Mouse (Mus musculus) spleen, adult 2 months (tissue): ENCODE measurements around the gene Ablim1. TPM values are rescaled to one million over a fixed set of nuclear protein-coding genes. Genes with fewer than 3 reads are reported as not detected.

Experiments
- DNase-seq, 2 experiments: peaks; one replicate each; pipeline versions ENCODE4 v3.0.0 to v3.0.0-alpha.2; 2012 to 2021; ENCODE audit warnings: low spot score in 2 of 2, low read depth in 1 of 2
- H3K27ac ChIP-seq: fragments of 200-500 bp; 2 replicates; pipeline ENCODE4 v1.5.1; 2012; ENCODE audit warnings: low read length, inconsistent platforms; ENCODE audit not compliant: insufficient read depth
- H3K27me3 ChIP-seq: fragments of 200-500 bp; 2 replicates; pipeline ENCODE4 v1.6.1; 2012; ENCODE audit warnings: mild to moderate bottlenecking, moderate library complexity, low read length, inconsistent platforms; ENCODE audit not compliant: control insufficient read depth, insufficient read depth
- H3K36me3 ChIP-seq: fragments of 200-500 bp; 2 replicates; pipeline ENCODE4 v1.6.1; 2012; ENCODE audit warnings: mild to moderate bottlenecking, low read length, inconsistent platforms; ENCODE audit not compliant: control insufficient read depth, insufficient read depth
- H3K4me1 ChIP-seq: fragments of 200-500 bp; 2 replicates; pipeline ENCODE4 v1.6.1; 2011; ENCODE audit warnings: inconsistent platforms; ENCODE audit not compliant: control insufficient read depth, insufficient read depth, insufficient read length
- H3K4me3 ChIP-seq: fragments of 200-500 bp; 2 replicates; pipeline ENCODE4 v1.5.1; 2011; ENCODE audit warnings: mild to moderate bottlenecking, inconsistent platforms; ENCODE audit not compliant: insufficient read depth, insufficient read length; ENCODE audit errors: extremely low read depth
- CTCF ChIP-seq: fragments of 200-500 bp; IDR thresholded peaks from 2 replicates; pipeline ENCODE4 v1.5.1; 2011; ENCODE audit warnings: mild to moderate bottlenecking, inconsistent platforms; ENCODE audit not compliant: insufficient read depth, insufficient read length, insufficient replicate concordance; ENCODE audit errors: extremely low read depth
- POLR2A ChIP-seq: fragments of 200-500 bp; IDR thresholded peaks from 2 replicates; pipeline ENCODE4 v1.6.1; 2011; ENCODE audit warnings: low read depth, low read length, inconsistent platforms
- WGBS: fragments of 180-500 bp; shearing (Covaris S2); methylation state at CpG from one replicate; pipeline ENCODE4 v1.1.7; 2018; 5-methylcytosine and 5-hydroxymethylcytosine counted together
- polyA plus RNA-seq: library from polyadenylated mRNA; depleted of rRNA; stranded (reverse); fragments of >200 nt; gene quantifications from 2 replicates; pipeline ENCODE4 v1.2.3, GENCODE M21; 2012

The Ablim1 gene
- polyA plus RNA-seq, 1 experiment: 53.8 TPM

GRCm38 (mm10) chr19:57073450-57073849 lies 241.3 kb downstream of the Ablim1 start:
- H3K4me3 ChIP-seq: no peak overlapping the region
- WGBS: 41% methylated on average over 4 of the region's 4 CpGs
- no peak for TF ChIP-seq POLR2A
- no peak for TF ChIP-seq CTCF
- DNase-seq: no peak
- peaks cover 24% of the 10 kb centered on the region; the same call in 1 of the 2 replicates for H3K4me1 ChIP-seq
- peaks cover 20% of the 10 kb centered on the region for H3K36me3 ChIP-seq
- H3K27ac ChIP-seq: peak overlapping the region; percentile 95
- H3K27me3 ChIP-seq: no peaks in the 10 kb centered on the region

GRCm38 (mm10) chr19:57072756-57073155 lies 242.0 kb downstream of the Ablim1 start:
- peaks cover 20% of the 10 kb centered on the region for H3K36me3 ChIP-seq
- H3K27ac ChIP-seq: peak overlapping the region; percentile 95
- TF ChIP-seq CTCF (no peak), POLR2A (no peak)
- WGBS: 3% methylated on average over 3 of the region's 3 CpGs
- peak; percentile 44 to 50 for DNase-seq
- no peak overlapping the region for H3K4me3 ChIP-seq
- H3K27me3 ChIP-seq: no peaks in the 10 kb centered on the region
- peaks cover 24% of the 10 kb centered on the region; the same call in 1 of the 2 replicates for H3K4me1 ChIP-seq

- Histone ChIP-seq H3K36me3 (peaks cover 38% of the 10 kb centered on the region), H3K27me3 (no peaks in the 10 kb centered on the region), H3K27ac (no peak overlapping the region), H3K4me3 (no peak overlapping the region), H3K4me1 (peaks cover 12% of the 10 kb centered on the region; the same call in 1 of the 2 replicates)
- WGBS: 91% methylated on average over 9 of the region's 9 CpGs
- DNase-seq: no peak
- TF ChIP-seq CTCF (no peak), POLR2A (no peak)
Measured at GRCm38 (mm10) chr19:57067108-57067613, 247.6 kb downstream of the Ablim1 start.

- H3K36me3 ChIP-seq: peaks cover 41% of the 10 kb centered on the region
- TF ChIP-seq CTCF (peak; percentile 52; the same call in 1 of the 2 replicates), POLR2A (no peak)
- H3K27ac ChIP-seq: no peak overlapping the region
- DNase-seq: peak; percentile 46 to 68
- H3K4me3 ChIP-seq: no peak overlapping the region
- H3K4me1 ChIP-seq: peaks cover 9% of the 10 kb centered on the region; the same call in 1 of the 2 replicates
- H3K27me3 ChIP-seq: no peaks in the 10 kb centered on the region
- WGBS: 41% methylated on average over 3 of the region's 3 CpGs
Measured at GRCm38 (mm10) chr19:57066313-57066712, 248.4 kb downstream of the Ablim1 start.

GRCm38 (mm10) chr19:57062746-57063145 lies 252.0 kb downstream of the Ablim1 start:
- H3K27me3 ChIP-seq: no peaks in the 10 kb centered on the region
- H3K4me3 ChIP-seq: no peak overlapping the region
- H3K27ac ChIP-seq: no peak overlapping the region
- H3K4me1 ChIP-seq: no peaks in the 10 kb centered on the region
- DNase-seq: no peak
- peaks cover 58% of the 10 kb centered on the region for H3K36me3 ChIP-seq
- WGBS: 94% methylated on average over 4 of the region's 4 CpGs
- no peak for TF ChIP-seq POLR2A
- no peak for TF ChIP-seq CTCF

GRCm38 (mm10) chr19:57059018-57059580 lies 255.6 kb downstream of the Ablim1 start:
- H3K36me3 ChIP-seq: peaks cover 61% of the 10 kb centered on the region
- WGBS: 90% methylated on average over 19 of the region's 19 CpGs

GRCm38 (mm10) chr19:57057568-57057967 lies 257.2 kb downstream of the Ablim1 start:
- TF ChIP-seq POLR2A (no peak), CTCF (peak; percentile 14; the same call in 1 of the 2 replicates)
- H3K27me3 ChIP-seq: no peaks in the 10 kb centered on the region
- 98% methylated on average over 2 of the region's 2 CpGs for WGBS
- H3K4me1 ChIP-seq: no peaks in the 10 kb centered on the region
- no peak overlapping the region for H3K27ac ChIP-seq
- no peak overlapping the region for H3K4me3 ChIP-seq
- DNase-seq: no peak
- H3K36me3 ChIP-seq: peaks cover 57% of the 10 kb centered on the region

More at GRCm38 (mm10) chr19:57059018-57059580, 255.6 kb downstream of the Ablim1 start:
- DNase-seq: no peak
- no peak overlapping the region for H3K4me3 ChIP-seq
- H3K27ac ChIP-seq: no peak overlapping the region
- no peaks in the 10 kb centered on the region for H3K27me3 ChIP-seq
- TF ChIP-seq POLR2A (no peak), CTCF (no peak)
- H3K4me1 ChIP-seq: no peaks in the 10 kb centered on the region
